Mouse (Mus musculus) left cerebral cortex, postnatal 4 days (tissue): ENCODE measurements around the gene Psg16. TPM values are rescaled to one million over a fixed set of nuclear protein-coding genes. Genes with fewer than 3 reads are reported as not detected.
"Not testable (repeated sequence)": the region's sequence is repeated elsewhere in the genome, so short reads cannot be mapped to it uniquely, and the experiment has no call there.

Experiments
- DNase-seq: peaks from one replicate; pipeline ENCODE4 v3.0.0-alpha.2; 2022
- intact Hi-C: fragments of 180-260 bp; cut with DNase I; formaldehyde crosslinking; loops from one replicate; pipeline ENCODE4 v1.15.1; 2025
- total RNA-seq, 2 experiments: library from RNA; stranded (reverse); gene quantifications; 2 replicates each; pipeline ENCODE4 v1.2.3; 2021

Psg16 gene
- total RNA-seq, 2 experiments from 2014 or later, result 5.2 to 6.8 TPM

DNA sequence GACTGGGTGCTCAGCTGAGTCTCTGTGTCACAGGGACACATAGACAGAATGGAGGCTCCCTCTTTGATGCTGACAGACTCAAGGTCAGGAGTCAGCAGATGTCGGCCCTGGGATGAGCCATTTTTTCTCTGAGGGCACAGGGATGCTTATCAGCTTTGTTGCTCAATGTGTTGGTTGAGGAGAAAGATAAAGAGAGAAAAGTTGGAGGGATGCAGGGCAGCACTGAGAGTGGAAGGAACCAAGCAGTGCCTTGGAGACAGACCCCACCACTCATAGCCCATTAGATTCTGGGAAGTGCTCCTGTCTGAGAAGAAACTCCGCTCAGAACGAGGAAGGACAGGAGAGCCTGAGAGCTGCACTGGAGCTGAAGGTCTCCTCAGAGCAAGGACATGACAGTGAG is 13.9 kb downstream of the Psg16 start:
- intact Hi-C loops, result no loop called here
- no peak for DNase-seq

DNA sequence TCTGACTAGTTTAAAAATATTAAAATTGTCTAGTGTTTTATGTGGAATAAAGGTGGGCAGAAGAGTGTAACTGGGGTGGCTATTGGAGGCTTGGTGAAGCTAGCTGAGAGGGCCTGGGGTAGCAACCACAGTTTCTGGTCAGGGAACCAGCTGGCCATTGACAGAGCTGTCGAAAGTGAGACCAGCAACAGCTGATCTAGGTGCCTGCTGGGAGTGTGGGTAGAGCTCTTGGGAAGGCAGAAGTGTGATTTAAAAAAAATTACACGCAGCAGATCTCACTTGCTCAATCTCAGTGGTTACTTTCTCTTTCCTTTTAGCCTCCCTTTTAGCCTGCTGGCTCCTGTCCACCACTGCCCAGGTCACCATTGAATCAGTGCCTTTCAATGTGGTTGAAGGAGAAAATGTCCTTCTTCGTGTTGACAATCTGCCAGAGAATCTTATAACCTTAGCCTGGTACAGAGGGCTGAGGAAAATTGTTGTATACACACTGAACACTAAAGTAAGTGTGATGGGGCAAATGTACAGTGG is 16.3 kb downstream of the Psg16 start:
- intact Hi-C loops, result no loop called here
- DNase-seq, result no peak

DNA sequence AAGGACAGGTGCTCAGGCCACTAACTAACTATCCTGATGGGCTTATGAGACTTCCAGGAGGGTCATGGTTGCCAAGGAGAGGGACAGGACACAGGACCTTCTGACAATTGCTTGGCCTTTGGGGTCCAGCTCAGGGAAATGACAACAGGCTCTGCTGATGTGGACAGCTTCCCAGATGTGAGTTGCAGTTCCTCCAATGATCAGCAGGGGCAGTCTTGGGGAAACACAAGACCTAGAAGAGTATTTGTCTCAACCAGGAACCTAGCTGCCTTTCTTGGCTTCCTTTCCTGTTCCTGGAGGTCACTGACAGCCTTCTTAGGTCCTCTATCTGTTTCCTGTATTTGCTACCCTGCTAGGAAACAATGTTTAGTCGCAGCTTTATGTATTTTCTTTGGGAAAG is 17.4 kb downstream of the Psg16 start:
- intact Hi-C loops, result no loop called here
- DNase-seq, result no peak

DNA sequence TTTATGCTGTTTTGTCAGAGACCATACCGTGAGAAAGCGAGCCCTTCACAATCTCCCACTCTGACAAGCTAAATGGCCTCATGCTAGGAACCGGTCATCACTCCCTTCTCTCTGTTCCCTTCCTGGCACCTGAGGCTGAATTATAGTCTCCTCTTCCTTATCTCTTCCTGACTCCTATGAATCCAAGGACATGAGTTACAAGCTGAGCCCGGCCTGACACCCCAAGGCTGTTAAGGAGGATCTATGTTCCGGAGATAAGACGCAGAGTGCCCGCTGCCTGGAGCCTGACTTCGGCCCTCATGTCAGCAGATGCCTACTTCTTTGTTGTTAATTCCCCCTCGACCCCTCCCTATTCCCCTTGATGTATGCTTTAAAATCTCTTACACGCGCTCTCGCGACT is 27.8 kb downstream of the Psg16 start:
- DNase-seq, intact Hi-C loops: not testable (repeated sequence)

DNA sequence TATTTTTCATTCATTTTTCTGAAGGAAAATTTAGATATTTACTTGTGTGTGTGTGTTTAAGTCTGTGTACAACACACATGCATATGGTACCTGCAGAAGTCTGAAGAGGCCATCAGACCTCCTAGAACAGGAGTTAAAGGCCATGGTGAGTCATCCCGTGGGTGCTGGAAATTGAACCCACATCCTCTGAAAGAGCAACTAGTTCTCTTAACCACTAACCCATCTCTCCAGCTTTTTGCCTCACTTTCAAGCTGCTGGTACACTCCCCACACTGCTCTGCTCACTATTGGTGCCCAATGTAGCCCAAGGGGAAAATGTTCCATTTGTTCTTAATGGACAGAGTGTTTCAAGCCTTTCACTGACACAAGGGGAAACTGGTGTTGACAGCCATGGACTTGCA is 61.5 kb downstream of the Psg16 start:
- no peak for DNase-seq
- intact Hi-C loops, result no loop called here

DNA sequence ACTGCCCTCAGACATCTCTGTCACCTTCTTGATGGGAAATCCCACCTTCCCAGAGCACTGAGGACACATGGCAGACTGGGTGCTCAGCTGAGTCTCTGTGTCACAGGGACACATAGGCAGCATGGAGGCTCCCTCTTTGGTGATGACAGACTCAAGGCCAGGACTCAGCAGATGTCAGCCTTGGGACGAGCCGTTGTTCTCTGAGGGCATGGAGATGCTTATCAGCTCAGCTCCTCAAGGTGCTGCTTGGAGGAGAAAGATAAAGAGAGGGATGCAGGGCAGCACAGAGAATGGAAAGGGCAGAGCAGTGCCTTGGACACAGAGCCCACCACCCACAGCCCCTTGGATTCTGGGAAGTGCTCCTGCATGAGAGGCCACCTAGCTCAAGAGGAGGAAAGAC is 76.1 kb downstream of the Psg16 start, which contains the start of gene Ceacam3:
TSS of gene Ceacam3 (plus strand) at position 352 of the 400 bp plus-strand sequence.
- DNase-seq, result no peak

DNA sequence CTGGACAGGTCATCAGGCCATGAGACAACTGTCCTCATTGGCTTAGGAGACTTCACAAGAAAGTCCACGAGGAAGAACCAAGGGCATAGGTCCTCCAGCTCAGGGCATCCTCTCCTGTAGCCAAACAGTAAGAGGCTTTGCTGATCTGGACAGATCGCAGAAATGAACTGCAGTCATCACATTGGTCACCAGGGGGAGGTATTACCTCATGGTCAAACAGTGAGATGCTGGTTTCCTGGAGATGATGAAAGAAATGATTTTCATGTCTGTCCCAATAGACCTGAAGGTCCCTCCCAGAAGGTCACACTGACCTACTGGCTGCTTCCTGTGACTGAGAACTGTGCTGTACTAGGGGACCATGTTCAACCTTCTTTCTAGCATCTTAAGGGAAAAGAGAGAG is 81.8 kb downstream of the Psg16 start:
- peak; percentile 5 for DNase-seq
- intact Hi-C loops, result no loop called here

More for the DNA sequence above, 76.1 kb downstream of the Psg16 start, which contains the start of gene Ceacam3:
- intact Hi-C loops, result no loop called here

DNA sequence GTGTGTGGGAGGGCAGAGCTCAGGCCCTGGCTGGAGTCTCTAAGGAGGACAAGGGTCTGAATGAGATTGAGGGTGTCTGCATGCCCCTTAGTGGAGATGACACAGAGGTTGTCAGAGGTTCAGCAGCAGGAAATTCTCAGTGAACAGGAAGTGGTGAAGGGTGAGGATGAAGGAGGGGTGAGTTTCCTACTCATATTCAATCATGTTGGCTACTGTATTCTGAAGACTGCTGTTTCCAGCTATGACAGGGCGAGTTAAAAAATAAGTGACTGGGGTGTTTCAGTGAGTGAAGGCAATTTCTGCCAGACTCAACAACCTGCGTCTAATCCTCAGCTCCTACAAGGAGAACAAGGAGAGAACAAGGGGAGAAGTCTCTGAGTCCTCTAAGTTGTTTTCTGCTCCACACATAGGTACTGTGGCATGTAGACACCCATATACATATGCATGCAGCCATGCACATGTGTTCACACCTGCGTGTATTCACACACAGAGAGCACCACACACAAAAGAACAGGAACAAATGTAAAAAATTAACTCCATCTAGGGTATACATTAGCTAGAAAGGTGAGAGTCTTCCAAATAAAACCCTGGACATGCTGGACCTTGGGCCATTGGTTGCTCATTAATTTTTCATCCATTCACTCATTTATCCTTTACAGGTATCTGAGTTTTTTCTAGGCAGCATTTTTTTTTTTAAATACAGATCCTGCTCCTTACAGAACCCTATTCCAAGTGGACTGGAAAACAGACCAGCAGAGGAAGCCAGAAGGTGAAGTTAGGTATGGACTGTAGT is 83.2 kb downstream of the Psg16 start:
- intact Hi-C loops, result no loop called here
- no peak for DNase-seq

DNA sequence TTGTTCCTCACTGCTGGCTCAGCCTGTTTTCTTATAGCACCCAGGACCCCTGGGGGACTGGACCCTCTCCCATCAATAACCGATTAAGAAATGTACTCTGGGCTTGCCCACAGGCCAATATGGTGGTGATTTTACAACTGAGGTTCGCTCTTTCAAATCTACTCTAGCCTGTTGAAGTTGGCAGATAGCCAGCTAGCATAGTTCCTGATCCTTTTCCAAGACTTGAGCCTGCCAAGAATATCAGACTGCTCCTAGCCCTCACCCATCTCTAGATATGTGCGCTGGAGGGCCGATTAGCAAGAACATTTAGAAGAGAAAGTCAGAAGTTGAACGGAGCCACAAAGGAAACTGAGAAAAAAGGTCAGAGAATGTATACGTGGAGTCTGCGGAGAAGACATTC is 85.2 kb downstream of the Psg16 start:
- intact Hi-C loops, result no loop called here
- peak; percentile 3 for DNase-seq

DNA sequence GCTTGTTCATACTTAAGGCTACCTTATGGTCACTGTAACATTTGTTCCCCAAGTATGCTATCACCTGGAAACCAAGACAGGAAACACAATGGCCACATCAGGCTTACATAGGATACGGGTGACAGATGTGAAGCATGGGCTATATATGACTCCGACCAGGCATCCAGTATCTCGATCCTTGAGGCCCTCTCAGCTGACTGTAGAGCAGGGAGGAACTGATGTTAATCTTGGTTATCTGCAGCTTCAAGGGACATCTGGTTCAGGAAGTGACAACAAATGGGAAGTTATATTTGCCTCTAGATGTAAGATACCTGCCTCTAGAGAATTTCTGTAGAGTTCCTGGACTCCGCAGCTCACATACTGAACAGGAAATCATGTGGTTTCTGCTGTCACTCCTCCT is 98.0 kb downstream of the Psg16 start:
- no peak for DNase-seq
- intact Hi-C loops, result no loop called here

Other genes with a start within 250 kb of the Psg16 start
- gene Prkd2, start 231.1 kb upstream of the Psg16 start, total RNA-seq, result 1 to 10 TPM; 9.1 to 9.5 TPM
- gene Dact3, start 198.7 kb upstream of the Psg16 start, total RNA-seq, result 10 to 100 TPM; 57.6 to 61.8 TPM
- 1 to 10 TPM; 1.2 to 1.7 TPM for gene Gng8, start 182.3 kb upstream of the Psg16 start, total RNA-seq
- gene Ptgir, start 167.6 kb upstream of the Psg16 start, total RNA-seq, result not detected
- 1,000 to 10,000 TPM; 1,235 to 1,345 TPM for gene Calm3, start 149.9 kb upstream of the Psg16 start, total RNA-seq
- 100 to 1,000 TPM; 169 to 194 TPM for gene Pnmal2, start 129.4 kb upstream of the Psg16 start, total RNA-seq
- 10 to 100 TPM; 56.0 to 57.6 TPM for gene Pnmal1, start 114.4 kb upstream of the Psg16 start, total RNA-seq
- gene Gm42372, start 91.0 kb upstream of the Psg16 start, total RNA-seq, result 10 to 100 TPM; 38.0 to 41.8 TPM
- 1 to 10 TPM; 3.3 to 4.3 TPM for gene Ccdc8, start 81.3 kb upstream of the Psg16 start, total RNA-seq
- 100 to 1,000 TPM; 110 to 120 TPM for gene Ppp5c, start 46.1 kb upstream of the Psg16 start, total RNA-seq
- gene Hif3a, start 11.6 kb upstream of the Psg16 start, total RNA-seq, result 1 to 10 TPM; 6.7 to 7.9 TPM
- gene Ceacam3, start 76.2 kb downstream of the Psg16 start, total RNA-seq, result under 1 TPM in 1 of 2 experiments, not detected in 1; 0.10 TPM
- gene Psg29, start 129.4 kb downstream of the Psg16 start, total RNA-seq, result not detected